Mouse (Mus musculus): Measurements from ENCODE around the gene Spc24. TPM values are rescaled to one million over a fixed set of nuclear protein-coding genes. Genes with fewer than 3 reads are reported as not detected.

Gene Spc24
- polyA plus RNA-seq, 1 experiment from 2014 or later: 132 TPM

- no peak overlapping the region for H3K27ac ChIP-seq
- H3K4me3 ChIP-seq: no peak overlapping the region
- H3K27me3 ChIP-seq (ENCODE audit: insufficient read depth, poor library complexity, severe bottlenecking): no peaks in the 10 kb centered on the region
- peaks cover 100% of the 10 kb centered on the region for H3K36me3 ChIP-seq
- peaks cover 5% of the 10 kb centered on the region; the same call in 1 of the 2 replicates for H3K4me1 ChIP-seq (replicated peaks)
- DNase-seq (ENCODE audit: low spot score): no peak
- WGBS: 95% methylated on average over 7 of the region's 7 CpGs
- H3K9me3 ChIP-seq: no peaks in the 10 kb centered on the region
Observed at GRCm38 (mm10) chr9:21733989-21734388, 26.1 kb downstream of the Spc24 start.

- H3K9me3 ChIP-seq: no peaks in the 10 kb centered on the region
- H3K36me3 ChIP-seq: peaks cover 100% of the 10 kb centered on the region
- H3K27me3 ChIP-seq (ENCODE audit: insufficient read depth, poor library complexity, severe bottlenecking): no peaks in the 10 kb centered on the region
- H3K4me1 ChIP-seq (replicated peaks): peaks cover 5% of the 10 kb centered on the region; the same call in 1 of the 2 replicates
- 87% methylated on average over 17 of the region's 17 CpGs for WGBS
- DNase-seq (ENCODE audit: low spot score): no peak
- H3K27ac ChIP-seq: no peak overlapping the region
- H3K4me3 ChIP-seq: no peak overlapping the region
Observed at GRCm38 (mm10) chr9:21733446-21733845, 26.7 kb downstream of the Spc24 start.

GRCm38 (mm10) chr9:21732288-21732687 is 27.8 kb downstream of the Spc24 start:
- H3K36me3 ChIP-seq: peaks cover 100% of the 10 kb centered on the region
- DNase-seq (ENCODE audit: low spot score): no peak
- H3K4me1 ChIP-seq (replicated peaks): peaks cover 5% of the 10 kb centered on the region; the same call in 1 of the 2 replicates
- H3K4me3 ChIP-seq: no peak overlapping the region
- H3K27me3 ChIP-seq (ENCODE audit: insufficient read depth, poor library complexity, severe bottlenecking): no peaks in the 10 kb centered on the region
- no peaks in the 10 kb centered on the region for H3K9me3 ChIP-seq
- 95% methylated on average over 9 of the region's 9 CpGs for WGBS
- H3K27ac ChIP-seq: no peak overlapping the region

GRCm38 (mm10) chr9:21729264-21729663 is 30.8 kb downstream of the Spc24 start:
- 86% methylated on average over 7 of the region's 7 CpGs for WGBS
- Histone ChIP-seq H3K27ac (no peak overlapping the region), H3K4me3 (no peak overlapping the region), H3K36me3 (peaks cover 96% of the 10 kb centered on the region), H3K4me1 (replicated peaks) (peaks cover 29% of the 10 kb centered on the region), H3K9me3 (no peaks in the 10 kb centered on the region), H3K27me3 (ENCODE audit: insufficient read depth, poor library complexity, severe bottlenecking) (no peaks in the 10 kb centered on the region)
- DNase-seq (ENCODE audit: low spot score): no peak

GRCm38 (mm10) chr9:21728261-21728832 is 31.8 kb downstream of the Spc24 start:
- Histone ChIP-seq H3K9me3 (no peaks in the 10 kb centered on the region), H3K27me3 (ENCODE audit: insufficient read depth, poor library complexity, severe bottlenecking) (no peaks in the 10 kb centered on the region), H3K4me3 (no peak overlapping the region), H3K36me3 (peaks cover 87% of the 10 kb centered on the region), H3K4me1 (replicated peaks) (peaks cover 29% of the 10 kb centered on the region), H3K27ac (no peak overlapping the region)
- 90% methylated on average over 10 of the region's 10 CpGs for WGBS
- no peak for DNase-seq (ENCODE audit: low spot score)

- peak overlapping the region; percentile 82 for H3K4me3 ChIP-seq
- H3K27me3 ChIP-seq (ENCODE audit: insufficient read depth, poor library complexity, severe bottlenecking): no peaks in the 10 kb centered on the region
- peak overlapping the region; percentile 66; the same call in 1 of the 2 replicates for H3K27ac ChIP-seq
- H3K9me3 ChIP-seq: no peaks in the 10 kb centered on the region
- peaks cover 67% of the 10 kb centered on the region for H3K36me3 ChIP-seq
- no peak for DNase-seq (ENCODE audit: low spot score)
- 83% methylated on average over 14 of the region's 14 CpGs for WGBS
- H3K4me1 ChIP-seq (replicated peaks): peaks cover 39% of the 10 kb centered on the region
Observed at GRCm38 (mm10) chr9:21726218-21726975, 33.7 kb downstream of the Spc24 start.

GRCm38 (mm10) chr9:21725224-21726121 is 34.6 kb downstream of the Spc24 start:
- DNase-seq (ENCODE audit: low spot score): no peak
- H3K36me3 ChIP-seq: peaks cover 58% of the 10 kb centered on the region
- WGBS: 87% methylated on average over 23 of the region's 23 CpGs

GRCm38 (mm10) chr9:21724147-21724536 is 36.0 kb downstream of the Spc24 start:
- Histone ChIP-seq H3K4me1 (replicated peaks) (peaks cover 37% of the 10 kb centered on the region), H3K36me3 (peaks cover 44% of the 10 kb centered on the region), H3K27ac (peak overlapping the region; percentile 97), H3K9me3 (no peaks in the 10 kb centered on the region), H3K4me3 (peak overlapping the region; percentile 82), H3K27me3 (ENCODE audit: insufficient read depth, poor library complexity, severe bottlenecking) (no peaks in the 10 kb centered on the region)
- whole genome bisulfite sequencing: 0% methylated on average over 18 of the region's 18 CpGs
- peak; percentile 95 for DNase-seq (ENCODE audit: low spot score)

More at GRCm38 (mm10) chr9:21725224-21726121, 34.6 kb downstream of the Spc24 start:
- H3K27ac ChIP-seq: peak overlapping the region; percentile 97
- peaks cover 43% of the 10 kb centered on the region for H3K4me1 ChIP-seq (replicated peaks)
- no peaks in the 10 kb centered on the region for H3K9me3 ChIP-seq
- peak overlapping the region; percentile 82 for H3K4me3 ChIP-seq
- H3K27me3 ChIP-seq (ENCODE audit: insufficient read depth, poor library complexity, severe bottlenecking): no peaks in the 10 kb centered on the region

GRCm38 (mm10) chr9:21723377-21724146 is 36.5 kb downstream of the Spc24 start, which contains the start of gene Ldlr:
Gene Ldlr (plus strand): TSS chr9:21723483.
- Histone ChIP-seq H3K4me3 (peak within 1 kb of the TSS; percentile 82), H3K27me3 (ENCODE audit: insufficient read depth, poor library complexity, severe bottlenecking) (no peaks in the 10 kb centered on the region), H3K27ac (peak within 1 kb of the TSS; percentile 97), H3K9me3 (no peaks in the 10 kb centered on the region), H3K36me3 (peaks cover 39% of the 10 kb centered on the region), H3K4me1 (replicated peaks) (peaks cover 37% of the 10 kb centered on the region)
- under 1% methylated on average over 47 of the region's 47 CpGs for WGBS
- DNase-seq (ENCODE audit: low spot score): peak; percentile 89

- no peaks in the 10 kb centered on the region for H3K9me3 ChIP-seq
- H3K4me1 ChIP-seq (replicated peaks): peaks cover 30% of the 10 kb centered on the region
- H3K27ac ChIP-seq: peak overlapping the region; percentile 97
- no peak for DNase-seq (ENCODE audit: low spot score)
- no peak overlapping the region for H3K4me3 ChIP-seq
- WGBS: 77% methylated on average over 2 of the region's 2 CpGs
- H3K27me3 ChIP-seq (ENCODE audit: insufficient read depth, poor library complexity, severe bottlenecking): no peaks in the 10 kb centered on the region
- H3K36me3 ChIP-seq: peaks cover 13% of the 10 kb centered on the region
Observed at GRCm38 (mm10) chr9:21721036-21721435, 39.1 kb downstream of the Spc24 start.

- DNase-seq (ENCODE audit: low spot score): no peak
- no peak overlapping the region for H3K4me3 ChIP-seq
- 0 out of 2 replicates have a peak, but pooled peaks cover 3% of the 10 kb centered on the region for H3K9me3 ChIP-seq
- H3K36me3 ChIP-seq: peaks cover 15% of the 10 kb centered on the region
- no peaks in the 10 kb centered on the region for H3K27me3 ChIP-seq (ENCODE audit: insufficient read depth, poor library complexity, severe bottlenecking)
- H3K27ac ChIP-seq: no peak overlapping the region
- H3K4me1 ChIP-seq (replicated peaks): 0 out of 2 replicates have a peak, but pooled peaks cover 4% of the 10 kb centered on the region
- 93% methylated on average over 2 of the region's 2 CpGs for WGBS
Observed at GRCm38 (mm10) chr9:21717015-21717414, 43.1 kb downstream of the Spc24 start.

GRCm38 (mm10) chr9:21715298-21715697 is 44.8 kb downstream of the Spc24 start:
- no peak overlapping the region for H3K27ac ChIP-seq
- WGBS: 74% methylated on average over 4 of the region's 4 CpGs

More at GRCm38 (mm10) chr9:21715298-21715697, 44.8 kb downstream of the Spc24 start:
- no peak for DNase-seq (ENCODE audit: low spot score)
- no peaks in the 10 kb centered on the region for H3K27me3 ChIP-seq (ENCODE audit: insufficient read depth, poor library complexity, severe bottlenecking)
- no peaks in the 10 kb centered on the region for H3K4me1 ChIP-seq (replicated peaks)
- 0 out of 2 replicates have a peak, but pooled peaks cover 3% of the 10 kb centered on the region for H3K9me3 ChIP-seq
- no peak overlapping the region for H3K4me3 ChIP-seq
- H3K36me3 ChIP-seq: peaks cover 15% of the 10 kb centered on the region

Data from hindbrain, embryonic 10.5 days (tissue).